Mouse (Mus musculus): ENCODE data around the gene Stx8.

The Stx8 gene

DNA sequence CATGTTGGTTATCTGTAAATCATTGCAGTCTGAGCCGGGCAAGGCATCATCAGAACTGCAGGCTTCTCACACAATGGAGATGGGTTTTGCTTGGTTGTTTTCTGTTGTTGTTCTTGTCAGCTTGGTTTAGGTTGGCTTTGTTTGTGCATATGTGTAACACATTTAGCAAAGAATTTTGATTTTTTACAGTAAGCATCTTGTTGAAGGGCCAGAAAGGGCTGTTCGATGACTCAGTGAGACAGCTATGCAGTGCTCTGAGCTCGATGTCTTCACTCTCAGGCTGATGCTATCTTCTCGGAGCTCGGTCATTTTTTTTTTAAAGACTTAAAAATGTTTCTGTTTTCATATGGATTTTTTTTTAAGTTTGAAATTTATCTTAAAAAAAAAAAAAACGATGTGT, 117.6 kb downstream of the Stx8 start:
- no peak for DNase-seq (ENCODE audit: low spot score in 2 of 2)

DNA sequence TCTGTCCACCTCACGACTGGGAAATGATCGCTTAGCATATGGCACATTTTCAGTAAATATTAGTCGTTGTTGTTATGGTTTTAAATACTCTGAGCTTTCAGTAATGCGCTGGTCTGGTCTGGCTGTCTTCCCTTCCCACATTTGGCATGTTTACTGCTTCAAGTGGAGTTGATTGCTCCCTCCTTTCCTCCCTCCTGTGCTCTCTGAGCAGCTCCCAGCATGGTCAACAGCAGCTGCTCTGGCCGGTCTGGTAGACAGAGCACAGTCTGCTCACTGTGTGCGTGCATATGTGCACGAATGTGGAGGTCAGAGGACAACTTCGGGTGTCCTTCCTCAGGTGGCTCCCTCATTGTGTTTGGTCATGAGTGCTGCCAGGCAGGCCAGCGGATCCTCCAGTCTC, 120.2 kb downstream of the Stx8 start:
- peak; percentile 9 to 30 for DNase-seq (ENCODE audit: low spot score in 2 of 2)

DNA sequence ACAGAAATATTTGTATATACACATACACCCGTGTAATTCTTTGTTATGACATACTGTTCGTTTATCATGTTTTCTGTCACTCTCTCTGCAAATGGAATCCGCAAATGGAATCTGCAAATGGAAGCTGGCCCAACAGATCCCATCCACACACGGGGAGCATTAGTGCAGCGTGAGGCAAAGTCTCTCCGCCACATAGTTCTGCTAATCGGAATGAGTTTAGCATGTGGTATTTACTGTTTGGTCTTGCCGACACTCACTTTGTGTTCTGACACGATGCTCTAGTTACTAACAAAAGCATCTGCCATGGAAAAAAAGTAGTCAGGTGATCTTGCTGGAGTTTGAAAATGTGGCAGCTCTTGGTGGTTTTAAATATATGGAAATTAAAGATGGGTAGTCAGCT, 123.4 kb downstream of the Stx8 start:
- no peak for DNase-seq (ENCODE audit: low spot score in 2 of 2)

DNA sequence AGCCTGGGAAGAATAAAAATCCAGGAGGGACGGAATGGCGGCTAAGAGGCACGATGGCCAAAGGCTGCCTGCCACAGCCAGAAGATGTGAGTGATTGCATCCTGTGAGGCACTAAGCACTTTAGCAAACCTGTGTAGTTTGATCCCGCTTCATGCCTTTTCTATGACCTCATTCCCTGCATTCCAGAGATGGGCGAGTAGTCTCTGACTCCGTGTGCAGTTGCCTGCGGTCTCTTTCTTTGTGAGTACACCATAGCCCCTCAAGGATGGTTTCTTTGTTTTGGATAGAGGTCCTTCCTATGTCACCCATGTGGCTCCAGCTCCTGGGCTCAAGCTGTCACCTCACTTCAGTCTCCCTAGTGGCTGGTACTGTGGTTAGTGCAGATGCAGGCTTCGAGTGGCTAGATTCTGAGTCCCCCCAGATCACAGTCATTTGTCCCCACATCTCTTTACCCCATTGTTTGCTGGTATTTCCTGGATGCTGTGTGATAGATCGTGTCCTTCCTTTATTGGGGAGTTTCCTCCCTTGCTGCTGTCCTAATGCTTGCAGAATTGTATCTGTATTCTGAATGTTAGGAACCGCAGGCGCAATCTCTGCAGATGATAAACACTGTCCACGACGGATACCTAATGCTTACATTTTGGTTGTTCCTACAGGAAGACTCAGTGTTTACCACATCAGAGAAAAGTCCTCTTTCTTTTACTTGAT, 124.0 kb downstream of the Stx8 start:
- no peak for DNase-seq (ENCODE audit: low spot score in 2 of 2)

DNA sequence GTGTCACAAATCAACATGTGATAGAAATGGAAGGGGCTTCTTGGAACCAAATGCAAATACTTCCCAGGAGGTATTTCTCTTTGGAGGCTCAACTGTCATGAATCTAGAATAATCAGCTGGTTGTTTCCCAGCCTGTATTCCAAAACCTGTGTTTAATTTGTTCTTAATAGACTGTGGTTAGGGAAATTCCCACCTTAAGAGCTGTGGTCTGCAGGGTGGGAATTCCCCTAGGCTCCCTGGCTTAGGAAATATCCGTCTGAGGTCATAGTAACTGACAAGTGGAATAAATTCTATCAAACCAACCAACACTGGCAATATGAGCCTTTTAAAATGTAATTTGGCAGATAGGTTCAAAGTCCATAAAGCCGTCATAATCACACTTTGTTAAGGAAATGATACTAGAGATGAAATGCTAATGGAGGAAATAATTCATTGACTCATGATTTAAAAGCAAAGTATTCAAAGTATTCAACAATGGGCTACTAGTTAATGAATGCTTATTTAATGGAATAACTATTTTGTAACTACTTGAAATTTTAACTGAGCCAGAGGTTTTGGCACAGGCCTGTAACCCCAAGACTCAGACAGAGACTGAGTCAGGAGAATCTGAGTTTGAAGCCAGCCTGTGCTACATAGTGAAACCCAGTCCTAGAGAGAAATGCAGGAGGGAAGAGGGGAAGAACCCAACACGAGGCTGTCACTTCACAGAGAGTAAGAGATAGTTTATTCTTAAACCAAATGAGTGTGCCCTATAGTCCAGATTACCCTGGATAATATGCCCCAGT, 126.2 kb downstream of the Stx8 start:
- DNase-seq (ENCODE audit: low spot score in 2 of 2): no peak

DNA sequence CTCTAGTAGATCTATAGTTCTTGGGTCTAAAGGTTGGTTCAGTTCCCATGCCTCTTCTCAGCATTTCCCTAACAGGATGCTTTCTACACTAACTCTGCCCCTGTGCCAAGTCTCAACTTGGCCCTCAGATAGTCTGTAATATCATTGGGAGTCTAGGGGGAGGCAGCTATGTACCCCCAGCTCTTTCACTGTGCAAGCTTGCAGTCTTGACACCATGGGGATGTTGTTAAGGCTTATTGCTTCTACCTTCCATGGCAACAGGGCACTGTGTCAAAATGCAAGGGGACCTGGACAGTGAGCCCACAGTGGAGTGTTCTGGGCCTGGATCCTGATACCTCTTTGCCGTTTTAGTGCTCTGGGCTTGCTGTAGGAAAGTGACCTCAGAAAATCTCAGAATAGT, 135.6 kb downstream of the Stx8 start:
- no peak for DNase-seq (ENCODE audit: low spot score in 2 of 2)

DNA sequence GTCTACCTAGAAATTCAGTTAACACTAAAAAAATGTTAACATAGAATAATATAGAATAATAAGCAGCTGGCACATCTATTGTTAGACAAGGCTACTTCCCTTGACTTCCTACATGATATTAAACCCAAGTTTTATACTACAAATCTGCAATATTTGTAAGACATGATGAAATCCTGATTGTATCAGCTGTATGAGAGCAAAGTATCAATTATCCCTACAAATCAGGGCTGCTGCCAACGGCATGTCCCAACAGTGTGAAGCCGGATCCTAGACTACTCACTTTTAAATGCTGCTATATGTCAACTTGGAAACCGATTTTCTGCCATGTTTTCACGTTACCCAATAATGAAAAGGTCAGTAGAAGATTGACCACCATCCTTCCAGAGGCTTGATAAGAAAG, 137.5 kb downstream of the Stx8 start:
- DNase-seq (ENCODE audit: low spot score in 2 of 2): no peak

DNA sequence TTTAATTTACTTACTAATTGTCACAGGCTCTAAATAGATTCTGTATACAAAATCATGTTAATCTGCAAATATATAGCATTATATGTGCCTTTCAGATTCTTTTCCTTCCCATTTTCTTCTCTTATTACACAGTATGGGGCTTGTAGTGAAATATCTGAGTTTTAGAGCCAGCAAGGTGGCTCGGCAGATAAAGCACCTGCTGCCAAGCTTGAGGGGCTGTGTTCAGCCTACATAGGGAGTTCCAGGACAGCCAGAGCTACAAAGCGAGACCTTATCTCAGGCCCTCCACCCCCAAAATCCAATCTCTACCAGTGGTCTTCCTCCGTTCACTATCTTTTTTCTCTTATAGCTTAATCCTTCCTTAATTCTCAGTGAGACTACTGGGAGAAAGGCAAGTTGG, 140.1 kb downstream of the Stx8 start:
- DNase-seq (ENCODE audit: low spot score in 2 of 2): no peak

DNA sequence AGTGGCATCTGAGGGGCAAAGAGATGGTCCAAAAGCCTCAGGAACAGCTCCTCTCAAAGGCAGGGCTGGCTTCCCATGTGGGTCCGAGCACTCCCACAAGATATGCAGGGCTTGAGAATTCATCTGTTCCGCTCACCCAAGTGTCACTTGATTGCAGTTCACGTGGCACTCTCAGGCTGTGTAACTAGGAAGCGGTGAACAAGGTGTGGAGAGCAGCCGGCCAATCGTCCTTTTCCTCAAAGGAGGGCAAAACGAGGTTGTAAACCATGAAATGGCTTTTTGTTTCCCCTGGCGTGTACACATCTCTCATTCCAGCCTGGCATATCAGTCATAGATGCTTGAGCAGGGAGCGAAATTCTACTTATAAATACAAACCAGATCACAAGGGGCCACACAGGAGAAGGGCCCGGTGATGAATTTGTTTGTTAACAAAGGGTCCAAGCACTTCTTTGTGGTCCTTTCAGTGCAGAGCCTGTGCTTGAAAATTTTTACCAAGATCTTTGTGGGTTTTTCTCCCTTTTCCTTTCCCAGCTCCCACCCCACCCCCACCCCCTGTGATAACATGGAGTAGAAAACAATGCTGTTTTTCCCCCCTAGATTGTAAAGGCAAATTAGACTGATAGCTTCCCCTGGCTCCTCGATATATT, 147.6 kb downstream of the Stx8 start:
- DNase-seq (ENCODE audit: low spot score in 2 of 2): no peak

DNA sequence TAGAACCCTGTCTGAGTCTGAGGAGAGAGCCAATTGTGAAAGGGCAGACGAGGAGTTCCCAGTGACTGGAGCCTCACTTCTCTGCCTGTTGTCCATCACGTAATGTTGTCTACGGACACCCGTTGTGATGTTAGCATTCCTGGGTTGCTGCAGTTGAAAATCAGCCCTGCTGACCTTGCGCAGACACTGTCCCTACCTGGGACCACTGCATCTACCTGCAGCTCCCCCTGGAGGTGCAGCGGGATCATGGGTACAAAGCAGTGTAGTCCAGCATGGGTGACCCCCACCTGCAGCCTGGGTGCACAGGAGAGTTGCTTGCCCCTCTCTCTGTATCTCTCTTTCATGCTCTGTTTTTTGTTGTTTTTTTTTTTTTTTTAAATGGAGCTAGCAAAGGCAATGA, 148.2 kb downstream of the Stx8 start:
- no peak for DNase-seq (ENCODE audit: low spot score in 2 of 2)

DNA sequence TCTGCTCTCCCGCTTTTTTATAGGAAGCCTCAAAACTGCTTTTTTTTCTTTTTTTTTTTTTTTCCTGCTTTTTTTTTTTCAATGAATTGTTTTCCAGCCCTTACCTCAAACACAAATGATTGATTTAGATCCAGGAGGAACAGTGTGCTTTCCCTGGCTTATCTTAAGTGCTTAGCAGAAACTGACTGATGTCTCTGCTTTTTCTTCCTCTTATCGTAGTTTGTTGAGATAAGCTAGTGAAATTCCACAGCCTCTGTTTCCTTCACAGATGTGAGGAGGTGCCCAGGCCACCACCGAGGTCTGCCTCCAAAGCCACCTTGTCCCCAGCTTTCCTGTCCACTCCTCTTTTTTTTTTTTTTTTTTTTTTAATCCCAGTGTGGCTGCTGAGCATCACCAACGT, 150.2 kb downstream of the Stx8 start:
- DNase-seq (ENCODE audit: low spot score in 2 of 2): no peak

DNA sequence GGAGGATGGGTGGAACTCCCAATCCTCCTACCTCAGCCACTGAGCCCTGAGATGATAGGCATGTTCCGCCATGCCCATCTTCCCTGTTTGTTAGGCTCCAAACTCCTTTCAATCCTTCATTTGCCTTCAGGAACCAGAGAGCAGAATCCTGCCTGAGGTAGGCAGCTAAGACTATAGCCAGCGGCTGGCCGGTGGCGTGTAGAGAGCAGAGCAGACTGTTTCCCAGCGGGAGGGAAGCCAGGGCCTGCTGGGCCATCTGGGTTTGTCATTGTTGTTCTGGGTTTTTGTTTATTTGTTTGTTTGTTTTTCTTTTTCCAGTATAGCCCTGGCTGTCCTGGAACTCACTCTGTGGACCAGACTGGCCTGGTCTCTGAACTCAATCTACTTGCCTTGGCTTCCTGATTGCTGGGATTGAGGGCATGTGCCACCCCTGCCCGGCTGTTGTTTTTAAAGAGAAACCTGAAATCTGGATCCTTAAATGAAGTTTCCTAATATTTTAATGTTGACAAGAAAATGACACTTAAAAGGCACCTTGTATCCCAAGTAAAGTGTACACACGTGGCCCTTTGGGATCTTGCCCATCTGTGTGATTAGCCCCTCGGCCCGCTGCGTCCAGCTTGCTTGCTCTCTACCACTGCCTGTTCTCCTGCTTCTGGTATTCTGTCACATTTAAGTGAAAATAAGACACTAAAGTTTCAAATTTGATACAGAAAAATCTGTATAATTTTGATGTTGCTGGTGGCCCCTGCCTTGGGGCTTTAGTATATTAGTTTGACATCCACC, 152.1 kb downstream of the Stx8 start:
- no peak for DNase-seq (ENCODE audit: low spot score in 2 of 2)

DNA sequence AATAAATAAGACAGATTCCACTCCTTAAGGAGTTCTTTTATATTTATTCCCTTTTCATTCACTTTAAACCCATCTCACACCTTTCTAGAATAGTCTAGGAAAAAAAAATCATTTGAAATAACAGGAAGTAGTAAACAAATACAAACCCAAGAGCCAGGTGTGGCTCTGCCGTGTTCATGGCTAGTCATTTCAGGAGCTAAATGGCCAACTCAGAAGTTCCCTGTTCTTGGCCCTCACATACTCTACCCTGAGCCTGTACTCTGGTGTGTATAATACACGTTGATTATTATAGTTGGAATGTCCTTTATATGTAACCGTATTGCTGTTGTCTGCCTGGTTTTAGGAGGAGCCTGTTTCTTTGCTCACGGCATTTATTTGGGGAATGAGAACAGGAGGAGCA, 152.7 kb downstream of the Stx8 start:
- DNase-seq (ENCODE audit: low spot score in 2 of 2): no peak

DNA sequence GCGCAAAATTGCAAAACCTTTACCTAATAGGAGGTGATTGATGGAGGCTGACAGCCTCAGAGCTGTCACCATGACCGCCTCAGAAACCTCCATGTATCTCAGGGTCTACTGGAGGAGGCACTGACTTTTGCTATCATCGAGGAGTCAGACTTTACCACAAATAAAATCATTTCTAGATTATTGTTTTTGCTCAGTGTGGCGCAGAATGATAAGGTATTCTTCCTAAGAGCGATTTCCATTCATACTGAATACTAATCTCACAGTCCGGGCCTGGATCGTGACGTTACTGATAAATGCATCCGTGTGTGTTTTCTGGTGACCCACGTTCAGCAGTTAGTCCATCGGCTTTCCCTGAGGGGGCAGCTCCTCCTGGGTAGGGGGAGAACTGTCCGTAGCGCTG, 153.1 kb downstream of the Stx8 start:
- no peak for DNase-seq (ENCODE audit: low spot score in 2 of 2)

DNA sequence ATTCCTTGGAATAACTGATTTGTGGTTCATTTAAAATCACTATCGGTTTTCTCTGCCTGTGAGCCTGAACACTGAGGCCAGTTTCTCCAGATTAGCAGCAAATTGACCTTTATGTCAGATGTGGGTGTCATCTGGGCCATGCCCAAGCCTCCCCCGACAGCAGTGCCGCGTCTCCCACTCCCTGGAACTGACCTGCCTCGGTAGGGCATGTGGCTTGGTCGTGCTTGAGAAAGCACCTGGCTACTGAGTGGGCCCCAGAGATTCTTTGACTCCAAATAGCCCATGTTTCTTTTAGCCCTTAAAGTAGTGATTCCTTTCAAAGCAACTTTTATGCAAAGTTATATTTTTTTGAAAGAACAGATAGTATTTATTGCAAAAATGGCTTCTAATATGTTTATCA, 155.3 kb downstream of the Stx8 start:
- DNase-seq (ENCODE audit: low spot score in 2 of 2): no peak

DNA sequence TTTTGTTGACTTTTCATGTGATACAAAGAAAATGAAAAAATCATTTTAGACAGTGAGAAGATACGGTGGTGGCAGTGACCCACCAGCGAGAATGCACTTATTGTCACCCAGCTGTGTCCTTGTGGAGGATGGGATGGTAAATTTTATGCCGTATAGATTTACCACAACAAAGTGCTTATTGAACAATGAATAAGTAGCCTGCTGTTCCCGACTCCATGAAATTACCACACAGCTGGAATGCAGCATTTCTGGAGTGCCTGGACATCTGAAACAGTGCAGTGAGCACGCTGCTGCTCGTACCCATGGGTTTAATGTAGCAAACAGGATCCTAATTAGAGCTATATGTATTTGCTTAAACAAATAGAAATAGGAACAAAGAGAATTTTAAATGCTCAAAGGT, 155.7 kb downstream of the Stx8 start:
- DNase-seq (ENCODE audit: low spot score in 2 of 2): no peak

DNA sequence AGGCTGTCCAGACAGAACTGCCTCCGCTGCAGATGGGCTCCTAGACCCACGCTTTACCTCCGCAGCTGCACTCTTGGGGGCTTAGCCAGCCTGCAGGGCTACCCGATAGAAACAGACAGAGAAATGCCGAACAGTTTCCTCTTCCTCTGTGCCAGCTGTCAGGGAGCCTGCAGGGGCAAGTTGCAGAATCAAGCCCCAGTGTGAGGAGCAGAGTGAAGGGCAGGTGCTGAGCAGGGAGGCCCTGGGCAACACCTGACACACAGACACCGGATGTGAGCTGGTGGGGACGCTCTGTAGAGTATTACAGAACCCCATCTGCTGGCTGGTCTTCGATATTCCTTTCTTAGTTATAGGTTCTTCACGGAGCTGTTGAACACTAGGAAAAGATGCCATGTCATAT, 160.1 kb downstream of the Stx8 start:
- DNase-seq (ENCODE audit: low spot score in 2 of 2): no peak

DNA sequence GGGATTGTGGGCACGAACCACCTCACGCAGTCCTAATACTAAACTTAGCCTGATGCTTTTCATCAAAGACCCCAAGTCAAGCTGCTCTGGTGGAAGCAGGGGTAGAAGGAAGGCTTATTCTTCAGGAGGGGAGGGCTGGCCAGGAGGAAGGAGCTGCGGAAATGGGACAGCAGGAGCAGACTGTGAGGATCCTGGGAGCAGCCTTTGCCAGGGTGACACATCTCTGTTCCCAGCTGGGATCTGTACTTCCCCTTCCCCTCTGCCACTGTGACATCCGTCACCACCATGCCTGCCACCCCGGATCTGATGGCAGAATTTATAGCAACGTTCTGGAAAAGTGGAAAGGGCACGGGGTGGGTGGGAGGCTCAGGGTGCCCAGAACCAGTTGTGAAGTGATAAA, 168.5 kb downstream of the Stx8 start:
- no peak for DNase-seq (ENCODE audit: low spot score in 2 of 2)

DNA sequence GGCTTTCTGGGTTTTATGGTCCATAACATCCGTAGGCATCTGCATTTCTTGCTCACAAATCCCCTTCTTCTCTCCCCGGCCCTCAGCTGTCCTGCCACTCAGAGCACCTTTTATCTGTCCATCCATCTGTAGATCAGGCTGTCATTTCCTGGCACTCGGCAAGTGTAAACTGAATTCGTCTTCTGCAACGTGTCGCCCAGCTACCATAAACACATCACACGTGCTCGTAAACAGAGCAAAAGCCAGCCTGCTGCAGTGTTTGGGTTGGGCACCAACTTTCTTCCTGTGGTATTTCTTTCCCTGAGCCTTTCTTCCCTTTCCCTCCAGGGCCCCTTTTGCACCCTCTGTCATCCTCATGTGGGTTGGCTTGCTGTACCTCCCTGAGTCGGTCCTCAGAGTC, 169.4 kb downstream of the Stx8 start:
- DNase-seq (ENCODE audit: low spot score in 2 of 2): no peak

DNA sequence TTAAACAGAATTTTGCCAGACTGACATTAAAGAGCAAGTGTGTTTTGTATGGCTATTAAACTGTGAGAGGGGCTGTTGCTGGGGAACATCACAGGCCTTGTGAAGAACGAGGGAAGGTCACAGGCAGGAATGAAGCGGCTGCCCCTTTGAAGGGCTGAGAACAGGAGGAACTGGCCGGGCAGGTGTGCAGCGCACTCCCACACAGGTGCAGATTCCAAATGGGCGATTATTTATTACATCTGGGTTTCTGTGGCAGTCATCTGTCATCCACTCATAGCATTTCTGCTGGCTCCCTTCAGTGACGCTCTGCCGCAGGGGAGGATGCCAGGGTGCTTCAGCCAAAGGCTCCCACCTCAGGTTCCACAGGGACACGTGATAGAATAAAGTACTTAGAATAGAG, 170.7 kb downstream of the Stx8 start:
- no peak for DNase-seq (ENCODE audit: low spot score in 2 of 2)

DNA sequence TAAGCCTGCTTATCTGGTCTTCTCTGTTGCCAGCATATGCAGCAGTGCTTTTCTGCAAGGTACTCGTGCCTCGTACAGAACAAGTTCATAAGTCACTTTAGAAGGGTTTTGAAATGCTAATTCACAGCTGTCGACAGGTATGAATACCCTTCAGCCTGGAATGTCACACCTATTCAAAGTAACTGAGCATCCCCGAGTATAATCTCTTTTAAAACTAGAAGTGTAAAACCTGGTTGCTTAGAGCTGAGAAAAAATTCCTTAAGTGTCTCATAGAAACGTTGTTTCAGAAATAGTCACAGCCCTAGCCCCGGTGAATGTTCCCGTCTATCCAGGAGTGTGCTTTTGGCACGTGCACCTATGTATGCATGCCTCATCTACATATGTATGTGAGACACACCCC, 176.3 kb downstream of the Stx8 start:
- no peak for DNase-seq (ENCODE audit: low spot score in 2 of 2)

All from heart, adult 9 months (tissue).